Mouse (Mus musculus) lung, adult 2 months (tissue): ENCODE results near the gene Boll.

ENCODE experiments used
- CTCF ChIP-seq: fragments of 200-500 bp; IDR thresholded peaks from 2 replicates; pipeline ENCODE4 v1.5.1; 2011; ENCODE audit warnings: mild to moderate bottlenecking, low read length, control low read depth; ENCODE audit not compliant: insufficient read depth
- POLR2A ChIP-seq: fragments of 200-500 bp; IDR thresholded peaks from 2 replicates; pipeline ENCODE4 v1.6.1; 2011; ENCODE audit warnings: low read depth, mild to moderate bottlenecking, control low read depth, low read length, borderline replicate concordance; ENCODE audit errors: extremely low read depth

GRCm38 (mm10) chr1:55221352-55221751, 141.9 kb downstream of the Boll start:
- no peak for TF ChIP-seq CTCF
- no peak for TF ChIP-seq POLR2A
